Mouse (Mus musculus): ENCODE measurements around the gene Btbd9. TPM values are rescaled to one million over a fixed set of nuclear protein-coding genes. Genes with fewer than 3 reads are reported as not detected.

Gene Btbd9
- polyA plus RNA-seq, 1 experiment from 2014 or later = 40.6 TPM

GRCm38 (mm10) chr17:30232698-30233097 is 343.6 kb downstream of the Btbd9 start:
- H3K9me3 ChIP-seq (replicated peaks; ENCODE audit: control insufficient read depth, low read length) = no peaks in the 10 kb centered on the region
- no peak overlapping the region for H3K27ac ChIP-seq (replicated peaks; ENCODE audit: low read depth, low read length)
- no peak for ATAC-seq (replicated peaks; ENCODE audit: insufficient number of reproducible peaks, low FRiP score, low TSS enrichment, low read depth)
- DNase-seq (ENCODE audit: low spot score) = peak; percentile 58
- H3K27me3 ChIP-seq (ENCODE audit: control insufficient read depth, insufficient read depth, low read length) = no peaks in the 10 kb centered on the region
- H3K4me2 ChIP-seq (ENCODE audit: low read depth, low read length) = no peak overlapping the region
- no peaks in the 10 kb centered on the region for H3K36me3 ChIP-seq (replicated peaks; ENCODE audit: control insufficient read depth, insufficient read depth, low read depth, low read length)
- 42% methylated on average over 4 of the region's 4 CpGs for WGBS
- H3K4me3 ChIP-seq (ENCODE audit: low read depth, low read length) = no peak overlapping the region
- no peak overlapping the region for H3K9ac ChIP-seq (replicated peaks; ENCODE audit: low read length)
- peaks cover 4% of the 10 kb centered on the region for H3K4me1 ChIP-seq (ENCODE audit: control insufficient read depth, insufficient read depth, low read length)

- Histone ChIP-seq H3K4me3 (ENCODE audit: low read depth, low read length) (no peak overlapping the region), H3K9ac (replicated peaks; ENCODE audit: low read length) (no peak overlapping the region), H3K9me3 (replicated peaks; ENCODE audit: control insufficient read depth, low read length) (no peaks in the 10 kb centered on the region), H3K27me3 (ENCODE audit: control insufficient read depth, insufficient read depth, low read length) (no peaks in the 10 kb centered on the region), H3K4me1 (ENCODE audit: control insufficient read depth, insufficient read depth, low read length) (peaks cover 3% of the 10 kb centered on the region), H3K27ac (replicated peaks; ENCODE audit: low read depth, low read length) (no peak overlapping the region), H3K4me2 (ENCODE audit: low read depth, low read length) (no peak overlapping the region), H3K36me3 (replicated peaks; ENCODE audit: control insufficient read depth, insufficient read depth, low read depth, low read length) (no peaks in the 10 kb centered on the region)
- 76% methylated on average over 1 of the region's 1 CpGs for WGBS
- ATAC-seq (replicated peaks; ENCODE audit: insufficient number of reproducible peaks, low FRiP score, low TSS enrichment, low read depth) (no peak), DNase-seq (ENCODE audit: low spot score) (no peak)
Measured at GRCm38 (mm10) chr17:30231483-30231882, 344.8 kb downstream of the Btbd9 start.

GRCm38 (mm10) chr17:30230428-30230827 is 345.9 kb downstream of the Btbd9 start:
- no peak overlapping the region for H3K9ac ChIP-seq (replicated peaks; ENCODE audit: low read length)
- no peak overlapping the region for H3K4me2 ChIP-seq (ENCODE audit: low read depth, low read length)
- no peaks in the 10 kb centered on the region for H3K36me3 ChIP-seq (replicated peaks; ENCODE audit: control insufficient read depth, insufficient read depth, low read depth, low read length)
- H3K27me3 ChIP-seq (ENCODE audit: control insufficient read depth, insufficient read depth, low read length) = no peaks in the 10 kb centered on the region
- H3K9me3 ChIP-seq (replicated peaks; ENCODE audit: control insufficient read depth, low read length) = no peaks in the 10 kb centered on the region
- no peak overlapping the region for H3K4me3 ChIP-seq (ENCODE audit: low read depth, low read length)
- no peaks in the 10 kb centered on the region for H3K4me1 ChIP-seq (ENCODE audit: control insufficient read depth, insufficient read depth, low read length)
- DNase-seq (ENCODE audit: low spot score) (no peak), ATAC-seq (replicated peaks; ENCODE audit: insufficient number of reproducible peaks, low FRiP score, low TSS enrichment, low read depth) (no peak)
- H3K27ac ChIP-seq (replicated peaks; ENCODE audit: low read depth, low read length) = no peak overlapping the region
- 86% methylated on average over 4 of the region's 4 CpGs for WGBS

- H3K4me3 ChIP-seq (ENCODE audit: low read depth, low read length) = no peak overlapping the region
- H3K9me3 ChIP-seq (replicated peaks; ENCODE audit: control insufficient read depth, low read length) = no peaks in the 10 kb centered on the region
- no peak for DNase-seq (ENCODE audit: low spot score)
- H3K4me1 ChIP-seq (ENCODE audit: control insufficient read depth, insufficient read depth, low read length) = no peaks in the 10 kb centered on the region
- H3K27ac ChIP-seq (replicated peaks; ENCODE audit: low read depth, low read length) = no peak overlapping the region
- no peak overlapping the region for H3K4me2 ChIP-seq (ENCODE audit: low read depth, low read length)
- no peak for ATAC-seq (replicated peaks; ENCODE audit: insufficient number of reproducible peaks, low FRiP score, low TSS enrichment, low read depth)
- H3K36me3 ChIP-seq (replicated peaks; ENCODE audit: control insufficient read depth, insufficient read depth, low read depth, low read length) = no peaks in the 10 kb centered on the region
- WGBS = 86% methylated on average over 10 of the region's 10 CpGs
- H3K27me3 ChIP-seq (ENCODE audit: control insufficient read depth, insufficient read depth, low read length) = no peaks in the 10 kb centered on the region
- H3K9ac ChIP-seq (replicated peaks; ENCODE audit: low read length) = no peak overlapping the region
Measured at GRCm38 (mm10) chr17:30228439-30229215, 347.7 kb downstream of the Btbd9 start.

- Histone ChIP-seq H3K9ac (replicated peaks; ENCODE audit: low read length) (no peak overlapping the region), H3K9me3 (replicated peaks; ENCODE audit: control insufficient read depth, low read length) (no peaks in the 10 kb centered on the region), H3K27me3 (ENCODE audit: control insufficient read depth, insufficient read depth, low read length) (no peaks in the 10 kb centered on the region), H3K36me3 (replicated peaks; ENCODE audit: control insufficient read depth, insufficient read depth, low read depth, low read length) (no peaks in the 10 kb centered on the region), H3K27ac (replicated peaks; ENCODE audit: low read depth, low read length) (no peak overlapping the region), H3K4me2 (ENCODE audit: low read depth, low read length) (no peak overlapping the region), H3K4me3 (ENCODE audit: low read depth, low read length) (no peak overlapping the region), H3K4me1 (ENCODE audit: control insufficient read depth, insufficient read depth, low read length) (no peaks in the 10 kb centered on the region)
- DNase-seq (ENCODE audit: low spot score) = peak; percentile 51
- ATAC-seq (replicated peaks; ENCODE audit: insufficient number of reproducible peaks, low FRiP score, low TSS enrichment, low read depth) = no peak
- WGBS = 48% methylated on average over 5 of the region's 5 CpGs
Measured at GRCm38 (mm10) chr17:30225030-30225740, 351.1 kb downstream of the Btbd9 start.

GRCm38 (mm10) chr17:30222837-30223236 is 353.5 kb downstream of the Btbd9 start:
- DNase-seq (ENCODE audit: low spot score) = no peak
- Histone ChIP-seq H3K27ac (replicated peaks; ENCODE audit: low read depth, low read length) (no peak overlapping the region), H3K9me3 (replicated peaks; ENCODE audit: control insufficient read depth, low read length) (no peaks in the 10 kb centered on the region), H3K9ac (replicated peaks; ENCODE audit: low read length) (no peak overlapping the region), H3K4me2 (ENCODE audit: low read depth, low read length) (no peak overlapping the region), H3K36me3 (replicated peaks; ENCODE audit: control insufficient read depth, insufficient read depth, low read depth, low read length) (no peaks in the 10 kb centered on the region), H3K27me3 (ENCODE audit: control insufficient read depth, insufficient read depth, low read length) (no peaks in the 10 kb centered on the region), H3K4me3 (ENCODE audit: low read depth, low read length) (no peak overlapping the region), H3K4me1 (ENCODE audit: control insufficient read depth, insufficient read depth, low read length) (no peaks in the 10 kb centered on the region)
- no peak for ATAC-seq (replicated peaks; ENCODE audit: insufficient number of reproducible peaks, low FRiP score, low TSS enrichment, low read depth)
- 80% methylated on average over 12 of the region's 12 CpGs for WGBS

- Histone ChIP-seq H3K27ac (replicated peaks; ENCODE audit: low read depth, low read length) (no peak overlapping the region), H3K36me3 (replicated peaks; ENCODE audit: control insufficient read depth, insufficient read depth, low read depth, low read length) (no peaks in the 10 kb centered on the region), H3K9me3 (replicated peaks; ENCODE audit: control insufficient read depth, low read length) (no peaks in the 10 kb centered on the region), H3K4me2 (ENCODE audit: low read depth, low read length) (no peak overlapping the region), H3K27me3 (ENCODE audit: control insufficient read depth, insufficient read depth, low read length) (no peaks in the 10 kb centered on the region), H3K9ac (replicated peaks; ENCODE audit: low read length) (no peak overlapping the region), H3K4me3 (ENCODE audit: low read depth, low read length) (no peak overlapping the region), H3K4me1 (ENCODE audit: control insufficient read depth, insufficient read depth, low read length) (no peaks in the 10 kb centered on the region)
- DNase-seq (ENCODE audit: low spot score) = no peak
- WGBS = 80% methylated on average over 11 of the region's 11 CpGs
- ATAC-seq (replicated peaks; ENCODE audit: insufficient number of reproducible peaks, low FRiP score, low TSS enrichment, low read depth) = no peak
Measured at GRCm38 (mm10) chr17:30222361-30222760, 353.9 kb downstream of the Btbd9 start.

GRCm38 (mm10) chr17:30221677-30222076 is 354.6 kb downstream of the Btbd9 start:
- Histone ChIP-seq H3K27ac (replicated peaks; ENCODE audit: low read depth, low read length) (no peak overlapping the region), H3K36me3 (replicated peaks; ENCODE audit: control insufficient read depth, insufficient read depth, low read depth, low read length) (no peaks in the 10 kb centered on the region), H3K4me1 (ENCODE audit: control insufficient read depth, insufficient read depth, low read length) (no peaks in the 10 kb centered on the region), H3K4me3 (ENCODE audit: low read depth, low read length) (no peak overlapping the region), H3K4me2 (ENCODE audit: low read depth, low read length) (no peak overlapping the region), H3K9me3 (replicated peaks; ENCODE audit: control insufficient read depth, low read length) (no peaks in the 10 kb centered on the region), H3K27me3 (ENCODE audit: control insufficient read depth, insufficient read depth, low read length) (no peaks in the 10 kb centered on the region), H3K9ac (replicated peaks; ENCODE audit: low read length) (no peak overlapping the region)
- no peak for ATAC-seq (replicated peaks; ENCODE audit: insufficient number of reproducible peaks, low FRiP score, low TSS enrichment, low read depth)
- WGBS = 75% methylated on average over 14 of the region's 14 CpGs
- DNase-seq (ENCODE audit: low spot score) = no peak
